Mouse (Mus musculus) heart, embryonic 11.5 days (tissue): ENCODE data around the gene Tnfsf8. TPM values are rescaled to one million over a fixed set of nuclear protein-coding genes. Genes with fewer than 3 reads are reported as not detected.

Experiments used
- ATAC-seq: fragments of 200-750 bp; cut with Nextera tagmentation; replicated peaks from 2 replicates; pipeline ENCODE4 v1.8.0; 2017; ENCODE audit warnings: moderate library complexity; ENCODE audit not compliant: insufficient number of reproducible peaks, low FRiP score, low TSS enrichment
- H3K27ac ChIP-seq: fragments of 300-500 bp; sonication (generic); 2 replicates; pipeline ENCODE4 v1.5.1; 2014; ENCODE audit warnings: mild to moderate bottlenecking, low read depth, low read length
- H3K27me3 ChIP-seq: fragments of 300-500 bp; sonication (generic); 2 replicates; pipeline ENCODE4 v1.6.1; 2014; ENCODE audit warnings: mild to moderate bottlenecking, low read length, mixed read lengths; ENCODE audit not compliant: control insufficient read depth, insufficient read depth
- H3K36me3 ChIP-seq: fragments of 300-500 bp; sonication (generic); 2 replicates; pipeline ENCODE4 v1.6.1; 2014; ENCODE audit warnings: mild to moderate bottlenecking, low read length, moderate library complexity, mixed read lengths; ENCODE audit not compliant: control insufficient read depth, insufficient read depth
- H3K4me1 ChIP-seq: fragments of 300-500 bp; sonication (generic); 2 replicates; pipeline ENCODE4 v1.6.1; 2014; ENCODE audit warnings: low read length; ENCODE audit not compliant: control insufficient read depth, insufficient read depth
- H3K4me2 ChIP-seq: fragments of 300-500 bp; sonication (generic); 2 replicates; pipeline ENCODE4 v1.6.1; 2014; ENCODE audit warnings: mild to moderate bottlenecking, moderate library complexity
- H3K4me3 ChIP-seq: fragments of 300-500 bp; sonication (generic); 2 replicates; pipeline ENCODE4 v1.5.1; 2014; ENCODE audit warnings: low read depth, low read length
- H3K9ac ChIP-seq: fragments of 300-500 bp; sonication (generic); 2 replicates; pipeline ENCODE4 v1.6.1; 2014; ENCODE audit warnings: mild to moderate bottlenecking, low read depth, low read length, moderate library complexity
- H3K9me3 ChIP-seq: fragments of 300-500 bp; sonication (generic); replicated peaks from 2 replicates; pipeline ENCODE4 v1.6.1; 2016; ENCODE audit warnings: low read length; ENCODE audit not compliant: control insufficient read depth
- WGBS: fragments of 180-500 bp; shearing (Covaris S2); extraction: QIAGEN DNeasy Blood & Tissue Kit; methylation state at CpG from one replicate; pipeline ENCODE4 v1.1.7; 2014; ENCODE audit not compliant: insufficient replicate concordance; 5-methylcytosine and 5-hydroxymethylcytosine counted together
- polyA plus RNA-seq: library from polyadenylated mRNA; unstranded; fragments of >200 nt; fragmentation: Nextera tagmentation; extraction: Ambion mirVana; gene quantifications from 2 replicates; pipeline ENCODE4 v1.2.1, GENCODE M21; 2014

Tnfsf8 gene
- polyA plus RNA-seq, 1 experiment from 2014 or later = not detected

GRCm38 (mm10) chr4:63815668-63816067, 45.5 kb downstream of the Tnfsf8 start:
- no peak overlapping the region for H3K9ac ChIP-seq
- H3K27me3 ChIP-seq = no peaks in the 10 kb centered on the region
- 78% methylated on average over 2 of the region's 2 CpGs for WGBS
- no peak overlapping the region for H3K27ac ChIP-seq
- H3K36me3 ChIP-seq = no peaks in the 10 kb centered on the region
- no peaks in the 10 kb centered on the region for H3K9me3 ChIP-seq
- H3K4me1 ChIP-seq = no peaks in the 10 kb centered on the region
- no peak for ATAC-seq
- H3K4me3 ChIP-seq = no peak overlapping the region
- no peak overlapping the region for H3K4me2 ChIP-seq

GRCm38 (mm10) chr4:63798083-63798482, 63.1 kb downstream of the Tnfsf8 start:
- WGBS = 36% methylated on average over 1 of the region's 1 CpGs
- Histone ChIP-seq H3K4me3 (no peak overlapping the region), H3K9me3 (no peaks in the 10 kb centered on the region), H3K27me3 (no peaks in the 10 kb centered on the region), H3K36me3 (no peaks in the 10 kb centered on the region), H3K27ac (no peak overlapping the region), H3K9ac (no peak overlapping the region), H3K4me1 (no peaks in the 10 kb centered on the region), H3K4me2 (no peak overlapping the region)
- no peak for ATAC-seq

- Histone ChIP-seq H3K4me2 (no peak overlapping the region), H3K4me1 (no peaks in the 10 kb centered on the region), H3K4me3 (no peak overlapping the region), H3K36me3 (no peaks in the 10 kb centered on the region), H3K9me3 (no peaks in the 10 kb centered on the region), H3K27ac (no peak overlapping the region), H3K27me3 (no peaks in the 10 kb centered on the region), H3K9ac (no peak overlapping the region)
- WGBS = 86% methylated on average over 1 of the region's 1 CpGs
- ATAC-seq = no peak
Measured at GRCm38 (mm10) chr4:63796527-63796926, 64.6 kb downstream of the Tnfsf8 start.

GRCm38 (mm10) chr4:63792328-63792727, 68.8 kb downstream of the Tnfsf8 start:
- H3K4me3 ChIP-seq = no peak overlapping the region
- no peaks in the 10 kb centered on the region for H3K4me1 ChIP-seq
- no peak overlapping the region for H3K27ac ChIP-seq
- H3K9me3 ChIP-seq = no peaks in the 10 kb centered on the region
- no peak overlapping the region for H3K4me2 ChIP-seq
- no peak overlapping the region for H3K9ac ChIP-seq
- no peak for ATAC-seq
- no peaks in the 10 kb centered on the region for H3K27me3 ChIP-seq
- WGBS = 86% methylated on average over 3 of the region's 3 CpGs
- no peaks in the 10 kb centered on the region for H3K36me3 ChIP-seq

- Histone ChIP-seq H3K9ac (no peak overlapping the region), H3K9me3 (no peaks in the 10 kb centered on the region), H3K4me1 (no peaks in the 10 kb centered on the region), H3K36me3 (no peaks in the 10 kb centered on the region), H3K27ac (no peak overlapping the region), H3K4me2 (no peak overlapping the region), H3K4me3 (no peak overlapping the region), H3K27me3 (no peaks in the 10 kb centered on the region)
- WGBS = 54% methylated on average over 2 of the region's 2 CpGs
- ATAC-seq = no peak
Measured at GRCm38 (mm10) chr4:63785466-63785865, 75.7 kb downstream of the Tnfsf8 start.

- Histone ChIP-seq H3K4me2 (no peak overlapping the region), H3K4me1 (no peaks in the 10 kb centered on the region), H3K36me3 (no peaks in the 10 kb centered on the region), H3K27me3 (no peaks in the 10 kb centered on the region), H3K27ac (no peak overlapping the region), H3K9ac (no peak overlapping the region), H3K4me3 (no peak overlapping the region), H3K9me3 (no peaks in the 10 kb centered on the region)
- WGBS = 71% methylated on average over 5 of the region's 5 CpGs
- no peak for ATAC-seq
Measured at GRCm38 (mm10) chr4:63783826-63784225, 77.3 kb downstream of the Tnfsf8 start.

GRCm38 (mm10) chr4:63782970-63783613, 78.1 kb downstream of the Tnfsf8 start:
- ATAC-seq = no peak

More at GRCm38 (mm10) chr4:63782970-63783613, 78.1 kb downstream of the Tnfsf8 start:
- WGBS = 80% methylated on average over 7 of the region's 7 CpGs
- H3K36me3 ChIP-seq = no peaks in the 10 kb centered on the region
- H3K27ac ChIP-seq = no peak overlapping the region
- H3K4me2 ChIP-seq = no peak overlapping the region
- no peak overlapping the region for H3K4me3 ChIP-seq
- H3K9ac ChIP-seq = no peak overlapping the region
- no peaks in the 10 kb centered on the region for H3K9me3 ChIP-seq
- no peaks in the 10 kb centered on the region for H3K27me3 ChIP-seq
- no peaks in the 10 kb centered on the region for H3K4me1 ChIP-seq

Other genes starting within 250 kb of the Tnfsf8 start
- not detected in 2 replicates for gene Tex48, start 238.9 kb downstream of the Tnfsf8 start, polyA plus RNA-seq
- gene Gm11214, start 198.0 kb downstream of the Tnfsf8 start, polyA plus RNA-seq = not detected in 2 replicates
- 0.04 TPM in 1 of 2 replicates, not detected in the other for gene Tnfsf15, start 116.2 kb downstream of the Tnfsf8 start, polyA plus RNA-seq
- gene Tnc, start 185.7 kb upstream of the Tnfsf8 start, polyA plus RNA-seq = 24.6 and 28.9 TPM in 2 replicates